ENCODE assay signal across 7 mouse cellular contexts in genomic region chr7:84689251-84690100, GRCm38 (mm10). TPM values are rescaled to one million over a fixed set of nuclear protein-coding genes. Genes with fewer than 3 reads are reported as not detected.
A peak's percentile ranks its signal among the peaks of the same experiment; 100 is the strongest.
DNase-seq lines count a peak whose midpoint lies in the region; ATAC-seq lines count a peak whose summit lies in the region.

Zfand6 (minus strand) TSS chr7:84689959.

- H3K4me1 ChIP-seq in embryonic facial prominence, embryonic 10.5 days: peaks cover 14% of the 10 kb centered on the region; the same call in 1 of the 2 replicates
- H3K4me1 ChIP-seq in limb, embryonic 10.5 days: peaks cover 8% of the 10 kb centered on the region
- H3K4me1 ChIP-seq in midbrain, embryonic 13.5 days (replicated peaks): peaks cover 10% of the 10 kb centered on the region; the same call in 1 of the 2 replicates

- no peaks in the 10 kb centered on the region for H3K9me3 ChIP-seq in embryonic facial prominence, embryonic 10.5 days
- no peaks in the 10 kb centered on the region for H3K9me3 ChIP-seq in limb, embryonic 10.5 days (replicated peaks)
- no peaks in the 10 kb centered on the region for H3K9me3 ChIP-seq in midbrain, embryonic 13.5 days

- peak; percentile 99 for DNase-seq in adrenal gland, postnatal 10 days
- peak; percentile 99 for DNase-seq in embryonic facial prominence, embryonic 10.5 days (ENCODE audit: low spot score)
- DNase-seq in kidney, adult 11 months: peak; percentile 99
- peak; percentile 98 for DNase-seq in limb, embryonic 10.5 days (ENCODE audit: low spot score)
- peak; percentile 98 for DNase-seq in spleen, adult 12 weeks (ENCODE audit: low spot score)

- H3K27me3 ChIP-seq in embryonic facial prominence, embryonic 10.5 days (replicated peaks; ENCODE audit: low read depth, poor library complexity, severe bottlenecking): no peaks in the 10 kb centered on the region
- H3K27me3 ChIP-seq in limb, embryonic 10.5 days (ENCODE audit: low read depth, poor library complexity, severe bottlenecking): no peaks in the 10 kb centered on the region
- H3K27me3 ChIP-seq in midbrain, embryonic 13.5 days: no peaks in the 10 kb centered on the region

- H3K27ac ChIP-seq in embryonic facial prominence, embryonic 10.5 days (replicated peaks): peak within 1 kb of the TSS; percentile 94
- peak within 1 kb of the TSS; percentile 96 for H3K27ac ChIP-seq in limb, embryonic 10.5 days
- H3K27ac ChIP-seq in midbrain, embryonic 13.5 days: peak within 1 kb of the TSS; percentile 68

- H3K4me3 ChIP-seq in embryonic facial prominence, embryonic 10.5 days: peak within 1 kb of the TSS; percentile 88
- H3K4me3 ChIP-seq in limb, embryonic 10.5 days: peak within 1 kb of the TSS; percentile 88
- H3K4me3 ChIP-seq in midbrain, embryonic 13.5 days (replicated peaks): peak within 1 kb of the TSS; percentile 83

- H3K36me3 ChIP-seq in embryonic facial prominence, embryonic 10.5 days (replicated peaks): no peaks in the 10 kb centered on the region
- no peaks in the 10 kb centered on the region for H3K36me3 ChIP-seq in limb, embryonic 10.5 days
- H3K36me3 ChIP-seq in midbrain, embryonic 13.5 days: no peaks in the 10 kb centered on the region

- peak within 1 kb of the TSS; percentile 73 for H3K4me2 ChIP-seq in midbrain, embryonic 13.5 days (replicated peaks)

- peak; percentile 84 for ATAC-seq in granulocyte monocyte progenitor cell, adult 5-6 weeks (replicated peaks; ENCODE audit: poor library complexity, severe bottlenecking)
- ATAC-seq in midbrain, embryonic 13.5 days: peak; percentile 99

- H3K9ac ChIP-seq in midbrain, embryonic 13.5 days (replicated peaks): peak within 1 kb of the TSS; percentile 69

- WGBS in embryonic facial prominence, embryonic 10.5 days: under 1% methylated on average over 87 of the region's 87 CpGs
- under 1% methylated on average over 71 of the region's 87 CpGs for WGBS in limb, embryonic 10.5 days
- WGBS in midbrain, embryonic 13.5 days: under 1% methylated on average over 76 of the region's 87 CpGs

RNA-seq across cellular contexts. Expression of gene Zfand6, which starts in this region (rescaled TPM):
- total RNA-seq in adrenal gland, postnatal 10 days (2021): 100 to 1,000 TPM; 138 to 143 TPM
- 158 and 162 TPM in 2 replicates for polyA plus RNA-seq in embryonic facial prominence, embryonic 10.5 days (2016; fragmentation: Nextera tagmentation; extraction: Ambion mirVana)
- 54.8 and 68.8 TPM in 2 replicates for total RNA-seq in granulocyte monocyte progenitor cell, adult 5-6 weeks (2014; fragmentation: Nextera tagmentation)
- 50.8 and 70.7 TPM in 2 replicates for total RNA-seq in granulocyte monocyte progenitor cell, adult 5-6 weeks (2017)
- polyA plus RNA-seq in limb, embryonic 10.5 days (2016; fragmentation: Nextera tagmentation; extraction: Ambion mirVana): 153 and 185 TPM in 2 replicates
- 213 and 232 TPM in 2 replicates for polyA plus RNA-seq in midbrain, embryonic 13.5 days (2015; fragmentation: Nextera tagmentation; extraction: Ambion mirVana)

Comparison
In these comparisons a context has a peak if more than half of its experiments do, and no peak if none do; other contexts are left out.
1. Peak in every context shown above with its lines: DNase-seq, ATAC-seq, H3K4me3 ChIP-seq and H3K27ac ChIP-seq.